Mouse (Mus musculus): Measurements from ENCODE around the gene Rrn3. TPM values are rescaled to one million over a fixed set of nuclear protein-coding genes. Genes with fewer than 3 reads are reported as not detected.
"Not testable (repeated sequence)": the region's sequence is repeated elsewhere in the genome, so short reads cannot be mapped to it uniquely, and the experiment has no call there.

Gene Rrn3
- polyA plus RNA-seq, 2 experiments: 24.2 to 43.1 TPM

DNA sequence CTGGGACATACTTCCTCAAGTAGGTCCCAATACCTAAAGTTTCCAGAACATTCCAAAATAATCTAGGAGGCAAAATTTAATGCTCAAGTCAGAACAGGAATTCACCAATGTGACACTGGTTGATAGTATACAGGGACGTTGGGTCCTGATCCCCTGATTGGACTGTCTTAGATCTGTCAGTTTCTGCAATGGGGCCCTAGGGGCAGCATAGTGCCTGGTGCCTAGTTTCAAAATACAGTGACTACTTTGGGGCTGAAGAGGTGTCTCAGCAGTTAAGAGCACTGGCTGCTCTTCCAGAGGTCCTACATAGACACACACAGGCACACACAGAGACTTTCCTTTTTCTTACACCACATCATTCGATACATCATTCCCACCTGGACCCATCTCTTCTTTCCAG is 39.7 kb upstream of the Rrn3 start:
- Histone ChIP-seq H3K4me1 (ENCODE audit: control insufficient read depth, insufficient read depth, low read length) (no peaks in the 10 kb centered on the region), H3K9me3 (ENCODE audit: control insufficient read depth, low read length) (no peaks in the 10 kb centered on the region), H3K27ac (replicated peaks; ENCODE audit: low read depth, low read length) (no peak overlapping the region), H3K4me3 (replicated peaks; ENCODE audit: low read length) (no peak overlapping the region), H3K36me3 (ENCODE audit: control insufficient read depth, insufficient read depth, low read length) (no peaks in the 10 kb centered on the region), H3K9ac (ENCODE audit: low read depth, low read length, severe bottlenecking) (no peak overlapping the region), H3K4me2 (replicated peaks; ENCODE audit: low read depth, low read length, severe bottlenecking) (no peak overlapping the region), H3K27me3 (ENCODE audit: control insufficient read depth, insufficient read depth, low read length) (no peaks in the 10 kb centered on the region)
- WGBS: 63% methylated on average over 2 of the region's 2 CpGs
- DNase-seq (ENCODE audit: low spot score) (no peak), ATAC-seq (ENCODE audit: low FRiP score, low read depth) (no peak)
- TF ChIP-seq POLR2A (IDR thresholded peaks at IDR 0.05; ENCODE audit: borderline replicate concordance, extremely low read depth, insufficient read depth, insufficient read length): no peak

DNA sequence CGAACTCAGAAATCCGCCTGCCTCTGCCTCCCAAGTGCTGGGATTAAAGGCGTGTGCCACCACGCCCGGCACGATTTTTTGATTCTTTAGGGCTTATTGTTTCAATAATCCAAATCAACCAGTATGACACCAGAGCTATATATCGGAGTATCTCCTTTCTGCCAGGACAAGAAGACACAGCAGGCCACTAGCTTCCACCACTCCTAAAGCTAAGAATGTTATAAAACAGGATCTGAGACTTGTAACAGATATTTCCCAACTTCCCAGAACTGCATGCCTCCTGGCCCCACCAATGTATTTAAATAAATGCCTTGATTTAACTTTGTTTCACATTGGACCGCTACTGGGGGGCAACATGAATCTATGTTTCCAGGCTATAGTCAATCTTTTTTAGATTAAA is 32.8 kb upstream of the Rrn3 start:
- WGBS: 91% methylated on average over 8 of the region's 8 CpGs
- H3K4me1 ChIP-seq (ENCODE audit: control insufficient read depth, insufficient read depth, low read length): no peaks in the 10 kb centered on the region
- ATAC-seq (ENCODE audit: low FRiP score, low read depth) (no peak), DNase-seq (ENCODE audit: low spot score) (no peak)
- H3K4me3 ChIP-seq (replicated peaks; ENCODE audit: low read length): no peak overlapping the region
- H3K4me2 ChIP-seq (replicated peaks; ENCODE audit: low read depth, low read length, severe bottlenecking): no peak overlapping the region
- H3K36me3 ChIP-seq (ENCODE audit: control insufficient read depth, insufficient read depth, low read length): no peaks in the 10 kb centered on the region
- H3K9me3 ChIP-seq (ENCODE audit: control insufficient read depth, low read length): no peaks in the 10 kb centered on the region
- H3K9ac ChIP-seq (ENCODE audit: low read depth, low read length, severe bottlenecking): no peak overlapping the region
- no peak overlapping the region for H3K27ac ChIP-seq (replicated peaks; ENCODE audit: low read depth, low read length)
- no peak for TF ChIP-seq POLR2A (IDR thresholded peaks at IDR 0.05; ENCODE audit: borderline replicate concordance, extremely low read depth, insufficient read depth, insufficient read length)
- no peaks in the 10 kb centered on the region for H3K27me3 ChIP-seq (ENCODE audit: control insufficient read depth, insufficient read depth, low read length)

GRCm38 (mm10) chr16:13748124-13748523 is 32.4 kb upstream of the Rrn3 start:
- H3K9ac ChIP-seq (ENCODE audit: low read depth, low read length, severe bottlenecking): no peak overlapping the region
- H3K9me3 ChIP-seq (ENCODE audit: control insufficient read depth, low read length): no peaks in the 10 kb centered on the region
- H3K4me3 ChIP-seq (replicated peaks; ENCODE audit: low read length): no peak overlapping the region
- no peak for DNase-seq (ENCODE audit: low spot score)
- no peak for TF ChIP-seq POLR2A (IDR thresholded peaks at IDR 0.05; ENCODE audit: borderline replicate concordance, extremely low read depth, insufficient read depth, insufficient read length)
- no peak overlapping the region for H3K4me2 ChIP-seq (replicated peaks; ENCODE audit: low read depth, low read length, severe bottlenecking)
- H3K36me3 ChIP-seq (ENCODE audit: control insufficient read depth, insufficient read depth, low read length): no peaks in the 10 kb centered on the region
- WGBS: 68% methylated on average over 3 of the region's 3 CpGs
- H3K27me3 ChIP-seq (ENCODE audit: control insufficient read depth, insufficient read depth, low read length): no peaks in the 10 kb centered on the region
- H3K4me1 ChIP-seq (ENCODE audit: control insufficient read depth, insufficient read depth, low read length): no peaks in the 10 kb centered on the region
- ATAC-seq (ENCODE audit: low FRiP score, low read depth): no peak
- no peak overlapping the region for H3K27ac ChIP-seq (replicated peaks; ENCODE audit: low read depth, low read length)

GRCm38 (mm10) chr16:13748813-13749212 is 31.7 kb upstream of the Rrn3 start:
- not testable (repeated sequence) for H3K27me3 ChIP-seq (ENCODE audit: control insufficient read depth, insufficient read depth, low read length); H3K27ac ChIP-seq (replicated peaks; ENCODE audit: low read depth, low read length); DNase-seq (ENCODE audit: low spot score); H3K36me3 ChIP-seq (ENCODE audit: control insufficient read depth, insufficient read depth, low read length); H3K4me2 ChIP-seq (replicated peaks; ENCODE audit: low read depth, low read length, severe bottlenecking); H3K9ac ChIP-seq (ENCODE audit: low read depth, low read length, severe bottlenecking); H3K4me1 ChIP-seq (ENCODE audit: control insufficient read depth, insufficient read depth, low read length); H3K9me3 ChIP-seq (ENCODE audit: control insufficient read depth, low read length); ATAC-seq (ENCODE audit: low FRiP score, low read depth); H3K4me3 ChIP-seq (replicated peaks; ENCODE audit: low read length)
- 29% methylated on average over 10 of the region's 10 CpGs for WGBS

- no peak for TF ChIP-seq POLR2A (IDR thresholded peaks at IDR 0.05; ENCODE audit: borderline replicate concordance, extremely low read depth, insufficient read depth, insufficient read length)
- no peak overlapping the region for H3K9ac ChIP-seq (ENCODE audit: low read depth, low read length, severe bottlenecking)
- H3K4me2 ChIP-seq (replicated peaks; ENCODE audit: low read depth, low read length, severe bottlenecking): no peak overlapping the region
- ATAC-seq (ENCODE audit: low FRiP score, low read depth) (no peak), DNase-seq (ENCODE audit: low spot score) (no peak)
- H3K27me3 ChIP-seq (ENCODE audit: control insufficient read depth, insufficient read depth, low read length): no peaks in the 10 kb centered on the region
- no peaks in the 10 kb centered on the region for H3K9me3 ChIP-seq (ENCODE audit: control insufficient read depth, low read length)
- H3K36me3 ChIP-seq (ENCODE audit: control insufficient read depth, insufficient read depth, low read length): no peaks in the 10 kb centered on the region
- WGBS: 63% methylated on average over 5 of the region's 5 CpGs
- no peak overlapping the region for H3K4me3 ChIP-seq (replicated peaks; ENCODE audit: low read length)
- H3K4me1 ChIP-seq (ENCODE audit: control insufficient read depth, insufficient read depth, low read length): no peaks in the 10 kb centered on the region
- no peak overlapping the region for H3K27ac ChIP-seq (replicated peaks; ENCODE audit: low read depth, low read length)
Measured at GRCm38 (mm10) chr16:13749306-13749705, 31.2 kb upstream of the Rrn3 start.

DNA sequence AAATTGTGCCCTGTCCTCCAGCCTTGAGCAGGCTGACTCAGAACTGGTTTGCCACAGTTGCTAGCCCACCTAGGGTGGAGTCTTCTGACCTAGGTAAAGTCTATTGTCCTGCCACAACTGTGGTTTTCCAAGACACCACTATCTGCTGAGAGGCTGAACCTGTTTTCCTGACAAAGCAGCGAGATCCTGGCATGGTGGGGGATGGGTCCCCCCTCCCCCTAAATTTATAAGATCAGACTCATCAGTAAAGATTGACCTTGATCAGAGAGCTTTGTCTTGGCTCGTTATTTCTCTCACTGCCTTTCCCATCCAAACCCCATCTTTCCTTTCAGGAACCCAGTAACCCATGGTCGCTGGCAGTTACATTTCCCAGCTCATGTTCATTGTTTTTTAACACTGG is 30.5 kb upstream of the Rrn3 start:
- Histone ChIP-seq H3K27ac (replicated peaks; ENCODE audit: low read depth, low read length) (no peak overlapping the region), H3K27me3 (ENCODE audit: control insufficient read depth, insufficient read depth, low read length) (no peaks in the 10 kb centered on the region), H3K4me2 (replicated peaks; ENCODE audit: low read depth, low read length, severe bottlenecking) (no peak overlapping the region), H3K36me3 (ENCODE audit: control insufficient read depth, insufficient read depth, low read length) (no peaks in the 10 kb centered on the region), H3K9ac (ENCODE audit: low read depth, low read length, severe bottlenecking) (no peak overlapping the region), H3K4me3 (replicated peaks; ENCODE audit: low read length) (no peak overlapping the region), H3K4me1 (ENCODE audit: control insufficient read depth, insufficient read depth, low read length) (no peaks in the 10 kb centered on the region), H3K9me3 (ENCODE audit: control insufficient read depth, low read length) (no peaks in the 10 kb centered on the region)
- no peak for ATAC-seq (ENCODE audit: low FRiP score, low read depth)
- TF ChIP-seq POLR2A (IDR thresholded peaks at IDR 0.05; ENCODE audit: borderline replicate concordance, extremely low read depth, insufficient read depth, insufficient read length): no peak
- no peak for DNase-seq (ENCODE audit: low spot score)
- 63% methylated on average over 3 of the region's 3 CpGs for WGBS

Data from limb, embryonic 14.5 days (tissue).